Mouse (Mus musculus): ENCODE results near the gene Pilrb2. TPM values are rescaled to one million over a fixed set of nuclear protein-coding genes. Genes with fewer than 3 reads are reported as not detected.

The Pilrb2 gene
- total RNA-seq, 2 experiments from 2014 or later, result not detected

DNA sequence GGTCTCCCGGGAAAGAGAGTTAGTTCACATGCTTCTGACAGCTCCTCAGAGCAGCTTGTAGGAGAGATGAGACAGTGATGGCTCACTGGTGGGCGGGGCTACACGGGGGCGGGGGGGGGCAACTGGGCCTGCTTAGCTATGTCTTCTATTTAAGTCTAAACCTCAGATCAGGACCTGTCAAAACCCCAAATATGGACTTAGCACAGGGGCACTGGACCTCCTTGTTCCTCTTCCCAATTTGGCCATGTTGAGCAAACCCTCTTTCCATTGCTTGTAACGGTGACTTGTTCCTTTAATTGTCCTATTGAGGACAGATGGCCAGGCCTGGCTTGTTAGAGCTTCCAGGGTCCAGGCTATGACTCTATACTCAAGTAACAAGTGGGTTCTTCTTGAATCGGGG, 40.1 kb downstream of the Pilrb2 start:
- no peak for DNase-seq

DNA sequence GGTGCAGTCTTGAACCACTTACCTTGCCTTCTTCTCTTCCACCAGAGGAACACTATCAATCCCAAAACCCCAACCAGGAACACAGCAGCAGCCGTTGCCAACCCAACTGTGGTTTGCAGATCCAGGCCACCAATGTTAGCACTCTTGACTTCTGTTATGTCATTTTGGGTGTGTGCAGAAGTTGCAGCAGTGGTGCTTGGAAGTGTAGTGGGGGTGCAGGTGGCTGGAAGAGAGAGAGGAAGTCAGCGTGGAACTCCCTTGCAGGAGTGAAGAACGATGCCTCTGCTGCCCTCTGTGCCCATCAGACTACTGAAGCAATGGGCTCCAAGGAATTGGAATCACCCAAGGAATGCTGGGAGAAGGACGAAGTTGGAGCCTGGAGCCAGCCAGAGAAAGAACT, 40.5 kb downstream of the Pilrb2 start:
- no peak for DNase-seq

DNA sequence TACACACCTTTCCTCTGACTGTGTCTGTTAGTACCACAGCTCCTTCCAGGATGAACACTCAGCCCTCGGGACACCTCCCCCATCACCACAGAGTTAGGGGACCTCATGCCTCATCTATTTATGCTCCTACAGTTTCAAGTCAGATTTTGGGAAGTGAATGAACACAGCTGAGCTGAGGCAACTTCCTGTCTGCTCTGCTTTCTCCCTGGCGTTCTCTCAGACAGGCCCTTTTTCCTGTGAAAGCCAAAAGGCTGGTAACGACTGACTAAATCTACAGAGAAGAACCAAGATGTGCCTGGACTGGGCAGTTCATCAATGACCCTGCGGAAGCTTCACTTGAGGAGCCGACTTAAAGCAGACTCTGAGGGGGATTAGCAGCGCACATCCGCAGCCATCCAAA, 41.4 kb downstream of the Pilrb2 start:
- no peak for DNase-seq

DNA sequence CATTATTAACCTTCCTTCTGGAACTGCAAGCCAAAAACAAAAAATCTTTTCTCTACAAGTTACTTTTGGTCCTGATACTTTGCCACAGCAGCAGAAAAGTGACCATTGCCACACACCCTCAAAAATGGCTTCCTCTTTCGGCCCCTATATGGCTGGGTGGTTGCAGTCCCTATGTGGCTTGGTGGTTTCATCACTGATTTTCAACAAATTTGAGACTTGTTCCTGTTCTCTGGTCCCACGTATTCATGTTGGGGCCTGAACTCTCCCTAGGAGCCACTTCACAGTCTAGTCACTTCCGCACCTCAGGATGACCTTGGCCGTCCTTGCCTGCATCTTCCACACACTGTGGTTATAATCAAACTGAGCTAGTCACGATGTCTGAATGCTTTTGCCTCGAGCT, 42.9 kb downstream of the Pilrb2 start:
- DNase-seq, result no peak

GRCm38 (mm10) chr5:137826421-137826820, 45.2 kb downstream of the Pilrb2 start:
- DNase-seq, result no peak

DNA sequence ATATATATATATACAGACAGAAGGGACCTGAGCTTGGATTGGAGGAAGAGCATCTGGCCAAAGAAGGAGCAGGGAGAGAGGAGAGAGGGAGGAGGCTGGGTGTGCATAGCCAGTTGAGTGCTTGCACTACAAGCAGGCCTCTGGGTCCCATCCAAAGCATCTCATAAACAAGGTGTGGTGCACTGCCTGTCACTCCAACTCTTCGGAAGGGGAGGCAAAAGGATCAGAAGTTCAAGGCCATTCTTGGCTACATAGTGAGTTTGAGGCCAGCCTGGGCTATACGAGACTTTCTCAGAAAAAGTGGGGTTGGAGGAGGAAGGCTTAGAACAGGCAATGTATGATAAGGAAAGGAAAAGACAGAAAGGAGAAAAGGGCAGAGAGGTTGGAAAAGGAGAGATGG, 45.6 kb downstream of the Pilrb2 start:
- DNase-seq, result no peak

GRCm38 (mm10) chr5:137825030-137825429, 46.6 kb downstream of the Pilrb2 start:
- DNase-seq, result no peak

DNA sequence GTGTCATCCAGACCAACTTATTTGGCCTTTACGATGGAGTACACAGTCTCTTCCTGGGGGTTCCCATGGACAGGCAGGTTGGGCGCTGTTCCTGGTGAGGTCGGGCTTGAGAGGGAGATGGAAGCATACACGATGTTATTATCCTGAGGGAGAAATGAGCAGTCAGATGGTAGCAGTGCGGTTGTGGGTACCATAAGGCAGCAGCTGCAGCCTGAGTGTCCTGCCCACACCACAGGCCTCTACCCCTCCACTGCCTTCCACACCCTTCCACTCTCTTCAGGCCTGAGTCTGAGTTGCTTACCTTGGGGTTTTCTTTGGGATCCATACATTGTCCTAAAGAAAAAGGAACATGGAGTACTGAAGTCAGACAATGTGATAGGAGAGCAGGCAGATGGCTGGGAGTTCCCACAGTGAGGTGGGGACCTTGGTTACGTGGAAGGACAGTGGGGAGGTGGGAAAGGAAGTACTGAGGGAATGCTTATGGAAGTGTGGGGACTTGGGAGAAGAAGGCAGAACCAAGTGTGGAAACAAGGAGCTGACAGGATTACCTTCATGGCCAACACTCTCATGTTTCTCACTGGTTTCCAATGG, 48.1 kb downstream of the Pilrb2 start:
- DNase-seq, result no peak

DNA sequence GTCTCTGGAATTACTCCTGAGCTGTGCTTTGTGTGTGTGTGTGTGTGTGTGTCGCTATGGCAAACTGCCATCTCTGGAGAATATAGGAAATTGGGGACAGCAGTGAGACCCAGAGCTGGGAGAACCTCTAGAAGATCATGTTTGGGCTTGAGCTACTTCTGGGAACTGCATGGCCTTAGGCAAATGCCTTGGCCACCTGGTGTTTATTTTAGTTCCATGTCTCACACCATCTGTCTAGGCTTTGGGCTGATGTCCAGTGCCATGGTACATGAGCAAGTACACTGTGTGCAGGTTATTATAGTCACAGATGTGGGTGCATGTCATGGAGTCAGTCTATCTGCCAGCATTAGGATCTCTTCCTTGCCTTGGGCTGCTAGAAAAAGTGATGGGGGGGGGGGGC, 49.0 kb downstream of the Pilrb2 start:
- DNase-seq, result no peak

DNA sequence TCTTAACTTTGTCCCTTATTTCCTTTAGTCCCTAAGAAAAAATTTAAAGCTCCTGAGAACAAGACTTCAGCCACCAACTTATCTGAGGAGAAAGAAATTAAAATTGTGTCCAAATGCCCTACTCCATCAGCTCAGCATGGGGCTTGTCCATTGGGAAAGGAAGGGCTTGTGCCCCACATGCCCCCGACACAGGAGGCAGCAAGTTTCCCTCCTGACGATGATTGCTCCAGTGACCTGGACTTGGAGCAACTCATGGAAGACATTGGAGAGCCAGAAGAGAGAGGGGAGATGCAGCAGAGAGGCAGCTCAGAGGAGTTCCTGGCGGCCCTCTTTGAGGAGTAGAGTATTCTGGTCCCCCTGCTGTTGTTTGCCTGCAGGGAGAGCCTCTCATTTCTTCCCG, 49.5 kb downstream of the Pilrb2 start:
- DNase-seq, result no peak

GRCm38 (mm10) chr5:137817466-137818222, 54.0 kb downstream of the Pilrb2 start:
- no peak for DNase-seq

Other genes with a start within 250 kb of the Pilrb2 start
- gene Fbxo24, start 242.8 kb downstream of the Pilrb2 start, total RNA-seq (2021), result under 1 TPM; 0.18 to 0.77 TPM
- 10 to 100 TPM; 21.8 to 25.3 TPM for gene Lrch4, start 242.7 kb downstream of the Pilrb2 start, total RNA-seq (2021)
- gene Gm20605, start 242.6 kb downstream of the Pilrb2 start, total RNA-seq (2021), result 10 to 100 TPM; 18.6 to 23.9 TPM
- 10 to 100 TPM; 10.1 to 13.3 TPM for gene Sap25, start 230.5 kb downstream of the Pilrb2 start, total RNA-seq (2021)
- gene Irs3, start 226.1 kb downstream of the Pilrb2 start, total RNA-seq (2021), result under 1 TPM; 0.15 to 0.28 TPM
- 10 to 100 TPM; 57.7 to 61.1 TPM for gene Agfg2, start 187.1 kb downstream of the Pilrb2 start, total RNA-seq (2021)
- 10 to 100 TPM; 65.4 to 66.3 TPM for gene Nyap1, start 130.2 kb downstream of the Pilrb2 start, total RNA-seq (2021)
- 100 to 1,000 TPM; 170 to 176 TPM for gene Tsc22d4, start 126.1 kb downstream of the Pilrb2 start, total RNA-seq (2021)
- 10 to 100 TPM; 24.1 to 24.6 TPM for gene Ppp1r35, start 93.0 kb downstream of the Pilrb2 start, total RNA-seq (2021)
- 10 to 100 TPM; 40.8 to 44.5 TPM for gene Mepce, start 84.2 kb downstream of the Pilrb2 start, total RNA-seq (2021)
- gene Zcwpw1, start 84.0 kb downstream of the Pilrb2 start, total RNA-seq (2021), result 1 to 10 TPM; 5.2 to 7.1 TPM
- gene Pilra, start 35.5 kb downstream of the Pilrb2 start, total RNA-seq (2021), result 1 to 10 TPM in 1 of 2 experiments, under 1 TPM in 1; 0.67 to 1.3 TPM
- gene Pilrb1, start 13.7 kb downstream of the Pilrb2 start, total RNA-seq (2021), result not detected
- under 1 TPM in 1 of 2 experiments, not detected in 1; 0.25 TPM for gene Cyp3a13, start 49.8 kb upstream of the Pilrb2 start, total RNA-seq (2021)
- 10 to 100 TPM; 26.5 to 31.6 TPM for gene Gjc3, start 91.3 kb upstream of the Pilrb2 start, total RNA-seq (2021)
- gene Azgp1, start 109.7 kb upstream of the Pilrb2 start, total RNA-seq (2021), result not detected
- not detected for gene Smok3a, start 149.4 kb upstream of the Pilrb2 start, total RNA-seq (2021)
- not detected for gene Smok3b, start 149.6 kb upstream of the Pilrb2 start, total RNA-seq (2021)
- not detected for gene Smok3c, start 181.4 kb upstream of the Pilrb2 start, total RNA-seq (2021)
- 10 to 100 TPM; 41.5 to 41.9 TPM for gene Zkscan1, start 213.3 kb upstream of the Pilrb2 start, total RNA-seq (2021)
- 10 to 100 TPM; 14.5 to 15.2 TPM for gene Zscan21, start 245.1 kb upstream of the Pilrb2 start, total RNA-seq (2021)